Mouse (Mus musculus): ENCODE data around the gene Olfr1440.

DNA sequence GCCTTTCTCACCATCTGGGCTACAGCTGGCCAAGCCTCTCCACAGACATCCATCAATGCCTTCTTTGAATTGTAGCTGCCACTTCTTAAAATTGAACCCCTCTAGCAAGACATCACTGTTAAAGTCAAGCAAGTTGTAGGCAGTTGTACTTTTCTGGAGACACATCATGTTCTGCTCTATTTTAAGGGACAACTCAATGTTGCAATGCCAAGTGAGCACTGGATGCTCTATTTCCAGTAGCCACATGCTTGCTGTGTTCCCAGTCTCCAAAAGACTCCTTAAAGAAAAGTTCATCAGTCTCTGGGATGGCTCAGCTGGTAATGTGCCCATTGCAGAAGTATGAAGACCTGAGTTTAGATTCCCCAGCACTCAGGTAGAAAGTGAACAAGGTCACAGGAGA is 26.7 kb downstream of the Olfr1440 start:
- TF ChIP-seq POLR2A (IDR thresholded peaks at IDR 0.05; ENCODE audit: insufficient read length, low read depth): no peak
- TF ChIP-seq TCF3 (IDR thresholded peaks at IDR 0.05; ENCODE audit: insufficient read length, low read depth): no peak
- TF ChIP-seq USF1 (IDR thresholded peaks at IDR 0.05; ENCODE audit: low read depth): no peak

Data from myocyte (in vitro differentiated cells).